Mouse (Mus musculus): ENCODE measurements around the gene Yif1a.

Yif1a gene

DNA sequence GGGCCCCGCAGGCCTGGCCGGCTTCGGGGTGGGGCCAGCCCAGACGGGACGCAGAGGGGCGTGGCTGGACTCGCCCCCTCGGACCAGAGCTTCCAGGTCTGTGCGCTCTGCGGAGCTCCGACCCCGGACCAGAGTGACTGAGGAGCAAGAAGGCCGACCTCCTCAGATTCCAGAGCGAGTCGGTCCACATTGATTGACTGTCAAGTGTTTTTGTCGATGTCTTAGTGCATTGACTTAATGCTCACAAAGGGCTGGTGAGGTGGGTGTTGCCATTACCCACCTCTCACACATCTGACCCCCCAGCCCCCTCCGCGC lies 30.0 kb downstream of the Yif1a start, which contains the start of gene Klc2:
Gene Klc2 (minus strand): TSS at position 177 of the 315 bp plus-strand sequence.
- DNase-seq (ENCODE audit: low spot score in 2 of 2) = no peak

DNA sequence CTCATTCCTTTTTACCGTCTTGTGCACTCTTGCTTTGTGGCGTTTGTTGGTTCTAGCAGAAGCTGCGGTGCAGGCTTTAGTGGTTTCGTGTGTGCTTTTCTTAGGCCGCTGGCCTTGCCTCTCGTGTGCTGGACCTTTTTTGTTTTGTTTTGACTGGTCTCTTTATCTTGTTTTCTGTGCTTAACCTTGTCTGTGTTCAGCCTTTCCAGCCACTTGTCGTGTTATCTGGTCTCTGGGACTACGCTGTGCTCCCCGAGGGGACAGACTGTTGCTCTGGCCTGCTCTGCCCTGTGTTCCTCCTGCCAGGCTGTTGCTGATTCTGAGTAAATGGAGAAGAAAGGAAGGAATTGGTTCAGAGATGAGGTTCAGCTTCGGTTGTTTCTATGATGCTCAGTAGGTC lies 34.2 kb downstream of the Yif1a start:
- no peak for DNase-seq (ENCODE audit: low spot score in 2 of 2)

DNA sequence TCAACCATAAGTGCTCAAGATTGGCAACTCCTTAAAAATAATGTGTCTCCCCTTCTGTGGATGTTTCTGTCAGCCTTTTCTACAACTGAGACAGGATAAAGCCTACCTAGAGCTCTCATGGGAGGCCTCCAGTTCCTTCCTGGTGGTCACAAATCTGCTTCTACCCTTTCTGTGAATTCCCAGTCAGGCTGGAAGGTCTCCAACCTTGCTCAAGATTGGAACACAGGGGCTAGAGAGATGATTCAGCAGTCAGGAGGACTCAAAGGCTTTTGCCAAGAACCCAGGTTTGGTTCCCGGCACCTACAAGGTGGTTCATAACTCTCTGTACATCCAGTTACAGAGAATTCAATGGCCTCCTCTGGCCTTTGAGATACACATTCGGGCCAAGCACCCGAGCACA lies 34.9 kb downstream of the Yif1a start:
- DNase-seq (ENCODE audit: low spot score in 2 of 2) = no peak

DNA sequence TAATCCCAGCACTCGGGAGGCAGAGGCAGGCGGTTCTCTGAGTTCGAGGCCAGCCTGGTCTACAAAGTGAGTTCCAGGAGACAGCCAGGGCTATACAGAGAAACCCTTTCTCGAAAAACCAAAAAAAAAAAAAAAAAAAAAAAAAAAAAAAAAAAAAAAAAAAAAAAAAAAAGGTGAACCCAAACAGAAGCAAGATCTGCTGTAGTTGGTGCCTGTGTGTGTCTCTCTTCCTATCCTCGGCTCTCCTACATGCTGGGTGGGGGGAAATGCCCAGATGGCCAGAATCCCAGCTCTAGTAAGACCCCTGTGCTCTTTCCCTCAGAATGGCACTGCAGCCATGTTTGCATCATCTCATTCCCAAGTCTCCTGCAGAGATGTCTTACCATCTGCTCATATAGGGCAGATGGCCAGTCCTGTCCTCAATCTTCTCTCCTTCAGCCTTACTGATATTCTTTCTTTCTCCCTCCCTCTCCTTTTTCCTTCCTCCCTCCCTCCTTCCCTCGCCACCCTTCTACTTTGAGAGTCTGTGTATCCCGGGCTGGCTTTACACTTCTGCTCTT lies 35.8 kb downstream of the Yif1a start:
- DNase-seq (ENCODE audit: low spot score in 2 of 2) = no peak

DNA sequence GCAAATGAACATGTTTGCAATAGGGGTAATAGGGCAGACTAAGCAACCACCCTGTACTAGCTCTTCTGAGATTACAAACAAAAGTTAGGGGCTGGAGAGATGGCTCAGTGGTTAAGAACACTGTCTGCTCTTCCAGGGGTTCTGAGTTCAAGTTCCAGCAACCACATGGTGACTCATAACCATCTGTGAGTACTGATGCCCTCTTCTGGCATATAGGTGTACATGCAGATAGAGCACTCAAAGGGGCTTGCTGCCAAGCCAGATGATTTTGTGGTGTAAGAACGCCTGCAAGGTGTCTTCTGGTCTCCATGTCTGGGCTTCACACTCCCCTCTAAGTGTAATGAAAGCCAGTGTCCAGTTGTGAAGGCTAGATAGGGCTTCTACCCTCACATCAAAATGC lies 41.4 kb downstream of the Yif1a start:
- DNase-seq (ENCODE audit: low spot score in 2 of 2) = no peak

DNA sequence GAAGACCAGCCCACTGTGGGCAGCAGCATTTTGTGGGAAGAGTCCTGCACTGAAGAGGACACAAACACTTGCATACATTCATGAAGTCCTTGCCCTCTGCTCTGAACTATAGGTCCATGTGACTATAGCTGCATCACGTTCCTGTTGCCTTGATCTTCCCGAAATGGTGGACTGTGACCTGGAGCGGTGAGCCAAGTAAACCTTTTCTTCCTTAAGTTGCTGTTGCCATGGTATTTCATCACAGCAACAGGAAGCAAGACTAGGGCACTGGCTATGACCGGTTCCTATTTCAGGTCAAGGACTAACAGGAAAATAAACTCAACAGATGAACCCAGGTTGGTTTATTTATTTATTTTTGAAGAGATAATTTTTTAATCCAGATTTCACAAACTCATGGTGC lies 42.9 kb downstream of the Yif1a start:
- no peak for DNase-seq (ENCODE audit: low spot score in 2 of 2)

DNA sequence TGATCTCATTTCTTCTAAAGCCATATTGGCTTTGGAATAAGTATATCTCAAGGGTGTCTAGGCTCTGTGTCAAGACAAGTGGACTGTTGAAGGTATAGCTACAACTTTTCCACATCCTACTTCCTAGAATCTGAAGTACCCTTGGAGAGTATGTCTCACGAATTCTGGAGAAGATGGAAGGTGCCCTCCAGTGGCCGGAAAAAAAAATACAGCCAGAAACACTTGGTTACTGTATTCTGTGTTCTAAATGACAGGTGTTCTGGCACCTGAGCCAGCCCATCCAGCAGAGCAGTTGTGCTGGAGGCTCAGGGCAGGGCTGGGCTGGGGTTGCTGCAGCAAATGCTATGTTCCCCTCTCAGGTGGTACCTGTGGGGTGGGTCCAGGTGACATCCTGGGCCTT lies 51.3 kb downstream of the Yif1a start:
- peak; percentile 82 to 92 for DNase-seq (ENCODE audit: low spot score in 2 of 2)
